Mouse (Mus musculus) heart, embryonic 11.5 days (tissue): Measurements from ENCODE around the gene Dll3. TPM values are rescaled to one million over a fixed set of nuclear protein-coding genes. Genes with fewer than 3 reads are reported as not detected.
"Not testable (repeated sequence)": the region's sequence is repeated elsewhere in the genome, so short reads cannot be mapped to it uniquely, and the experiment has no call there.

Experiments
- ATAC-seq: fragments of 200-750 bp; cut with Nextera tagmentation; replicated peaks from 2 replicates; pipeline ENCODE4 v1.8.0; 2017; ENCODE audit warnings: moderate library complexity; ENCODE audit not compliant: insufficient number of reproducible peaks, low FRiP score, low TSS enrichment
- H3K27ac ChIP-seq: fragments of 300-500 bp; sonication (generic); 2 replicates; pipeline ENCODE4 v1.5.1; 2014; ENCODE audit warnings: mild to moderate bottlenecking, low read depth, low read length
- H3K27me3 ChIP-seq: fragments of 300-500 bp; sonication (generic); 2 replicates; pipeline ENCODE4 v1.6.1; 2014; ENCODE audit warnings: mild to moderate bottlenecking, low read length, mixed read lengths; ENCODE audit not compliant: control insufficient read depth, insufficient read depth
- H3K36me3 ChIP-seq: fragments of 300-500 bp; sonication (generic); 2 replicates; pipeline ENCODE4 v1.6.1; 2014; ENCODE audit warnings: mild to moderate bottlenecking, low read length, moderate library complexity, mixed read lengths; ENCODE audit not compliant: control insufficient read depth, insufficient read depth
- H3K4me1 ChIP-seq: fragments of 300-500 bp; sonication (generic); 2 replicates; pipeline ENCODE4 v1.6.1; 2014; ENCODE audit warnings: low read length; ENCODE audit not compliant: control insufficient read depth, insufficient read depth
- H3K4me2 ChIP-seq: fragments of 300-500 bp; sonication (generic); 2 replicates; pipeline ENCODE4 v1.6.1; 2014; ENCODE audit warnings: mild to moderate bottlenecking, moderate library complexity
- H3K4me3 ChIP-seq: fragments of 300-500 bp; sonication (generic); 2 replicates; pipeline ENCODE4 v1.5.1; 2014; ENCODE audit warnings: low read depth, low read length
- H3K9ac ChIP-seq: fragments of 300-500 bp; sonication (generic); 2 replicates; pipeline ENCODE4 v1.6.1; 2014; ENCODE audit warnings: mild to moderate bottlenecking, low read depth, low read length, moderate library complexity
- H3K9me3 ChIP-seq: fragments of 300-500 bp; sonication (generic); replicated peaks from 2 replicates; pipeline ENCODE4 v1.6.1; 2016; ENCODE audit warnings: low read length; ENCODE audit not compliant: control insufficient read depth
- WGBS: fragments of 180-500 bp; shearing (Covaris S2); extraction: QIAGEN DNeasy Blood & Tissue Kit; methylation state at CpG from one replicate; pipeline ENCODE4 v1.1.7; 2014; ENCODE audit not compliant: insufficient replicate concordance; 5-methylcytosine and 5-hydroxymethylcytosine counted together
- polyA plus RNA-seq: library from polyadenylated mRNA; unstranded; fragments of >200 nt; fragmentation: Nextera tagmentation; extraction: Ambion mirVana; gene quantifications from 2 replicates; pipeline ENCODE4 v1.2.1, GENCODE M21; 2014

The Dll3 gene
- polyA plus RNA-seq, 1 experiment from 2014 or later: 0.43 TPM

GRCm38 (mm10) chr7:28251976-28252375 is 50.1 kb downstream of the Dll3 start:
- H3K9me3 ChIP-seq: peaks cover 6% of the 10 kb centered on the region; the same call in 1 of the 2 replicates
- H3K9ac ChIP-seq: no peak overlapping the region
- no peaks in the 10 kb centered on the region for H3K36me3 ChIP-seq
- H3K4me2 ChIP-seq: no peak overlapping the region
- no peak overlapping the region for H3K27ac ChIP-seq
- no peaks in the 10 kb centered on the region for H3K27me3 ChIP-seq
- WGBS: 85% methylated on average over 17 of the region's 17 CpGs
- H3K4me3 ChIP-seq: no peak overlapping the region
- no peaks in the 10 kb centered on the region for H3K4me1 ChIP-seq
- ATAC-seq: no peak

GRCm38 (mm10) chr7:28248957-28249356 is 53.1 kb downstream of the Dll3 start:
- 82% methylated on average over 3 of the region's 3 CpGs for WGBS
- ATAC-seq: no peak
- Histone ChIP-seq H3K4me2 (no peak overlapping the region), H3K36me3 (no peaks in the 10 kb centered on the region), H3K9ac (no peak overlapping the region), H3K4me3 (no peak overlapping the region), H3K27ac (no peak overlapping the region), H3K27me3 (no peaks in the 10 kb centered on the region), H3K9me3 (0 out of 2 replicates have a peak, but pooled peaks cover 2% of the 10 kb centered on the region), H3K4me1 (no peaks in the 10 kb centered on the region)

DNA sequence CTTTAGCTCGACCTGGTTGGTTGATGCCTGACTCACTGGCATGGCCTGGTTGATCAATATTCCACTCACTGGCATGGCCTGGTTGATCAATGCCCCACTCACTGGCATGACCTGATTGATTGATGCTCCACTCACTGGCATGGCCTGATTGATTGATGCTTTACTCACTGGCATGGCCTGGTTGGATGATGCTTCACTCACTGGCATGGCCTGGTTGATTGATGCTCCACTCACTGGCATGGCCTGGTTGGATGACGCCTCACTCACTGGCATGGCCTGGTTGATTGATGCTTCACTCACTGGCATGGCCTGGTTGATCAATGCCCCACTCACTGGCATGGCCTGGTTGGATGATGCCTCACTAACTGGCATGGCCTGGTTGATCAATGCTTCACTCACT is 58.1 kb downstream of the Dll3 start:
- H3K27ac ChIP-seq, ATAC-seq, H3K9me3 ChIP-seq, H3K36me3 ChIP-seq, H3K9ac ChIP-seq, H3K4me2 ChIP-seq, H3K4me1 ChIP-seq, H3K4me3 ChIP-seq, H3K27me3 ChIP-seq: not testable (repeated sequence)
- WGBS: 71% methylated on average over 2 of the region's 2 CpGs

Other genes starting within 250 kb of the Dll3 start
- 0.24 TPM in 1 of 2 replicates, not detected in the other for gene Fcgbp, start 231.0 kb downstream of the Dll3 start, polyA plus RNA-seq
- gene 9530053A07Rik, start 172.8 kb downstream of the Dll3 start, polyA plus RNA-seq: not detected in 2 replicates
- gene Fbl, start 132.5 kb downstream of the Dll3 start, polyA plus RNA-seq: 23.9 and 32.3 TPM in 2 replicates
- 8.5 and 9.9 TPM in 2 replicates for gene Dyrk1b, start 122.8 kb downstream of the Dll3 start, polyA plus RNA-seq
- 5.4 TPM in 2 replicates for gene Eid2, start 34.4 kb downstream of the Dll3 start, polyA plus RNA-seq
- 6.3 and 8.1 TPM in 2 replicates for gene Eid2b, start 24.5 kb downstream of the Dll3 start, polyA plus RNA-seq
- not detected in 2 replicates for gene Selenov, start 11.1 kb downstream of the Dll3 start, polyA plus RNA-seq
- gene Timm50, start 9.8 kb upstream of the Dll3 start, polyA plus RNA-seq: 139 and 141 TPM in 2 replicates
- gene Supt5, start 36.5 kb upstream of the Dll3 start, polyA plus RNA-seq: 55.2 and 60.3 TPM in 2 replicates
- gene Rps16, start 48.4 kb upstream of the Dll3 start, polyA plus RNA-seq: 750 and 792 TPM in 2 replicates
- 44.6 and 47.8 TPM in 2 replicates for gene Plekhg2, start 70.4 kb upstream of the Dll3 start, polyA plus RNA-seq
- gene Zfp36, start 78.0 kb upstream of the Dll3 start, polyA plus RNA-seq: 10.9 and 11.6 TPM in 2 replicates
- gene Med29, start 90.5 kb upstream of the Dll3 start, polyA plus RNA-seq: 46.4 and 54.3 TPM in 2 replicates
- 70.2 and 81.4 TPM in 2 replicates for gene Paf1, start 90.7 kb upstream of the Dll3 start, polyA plus RNA-seq
- gene Gmfg, start 135.2 kb upstream of the Dll3 start, polyA plus RNA-seq: 5.8 and 6.4 TPM in 2 replicates
- 1.4 and 1.7 TPM in 2 replicates for gene Lrfn1, start 149.7 kb upstream of the Dll3 start, polyA plus RNA-seq
- gene Ifnl2, start 208.2 kb upstream of the Dll3 start, polyA plus RNA-seq: not detected in 2 replicates
- not detected in 2 replicates for gene Ifnl3, start 220.6 kb upstream of the Dll3 start, polyA plus RNA-seq
- not detected in 2 replicates for gene Sycn, start 238.6 kb upstream of the Dll3 start, polyA plus RNA-seq
- not detected in 2 replicates for gene Nccrp1, start 245.0 kb upstream of the Dll3 start, polyA plus RNA-seq